Mouse (Mus musculus) lung, postnatal 0 days (tissue): ENCODE measurements at regions not wholly inside any gene's neighbourhood (a gene's known extent, or its start where the extent isn't known, plus 50 kb on each side); places are given as distances from the start of the nearest gene placed in this dataset.

ENCODE experiments used
- CTCF ChIP-seq: IDR thresholded peaks from 2 replicates; pipeline ENCODE4 v1.5.1; 2016; ENCODE audit warnings: antibody characterized with exemption, mild to moderate bottlenecking
- EP300 ChIP-seq: IDR thresholded peaks from 2 replicates; pipeline ENCODE4 v1.6.1; 2016; ENCODE audit warnings: antibody characterized with exemption, mild to moderate bottlenecking, control low read depth

DNA sequence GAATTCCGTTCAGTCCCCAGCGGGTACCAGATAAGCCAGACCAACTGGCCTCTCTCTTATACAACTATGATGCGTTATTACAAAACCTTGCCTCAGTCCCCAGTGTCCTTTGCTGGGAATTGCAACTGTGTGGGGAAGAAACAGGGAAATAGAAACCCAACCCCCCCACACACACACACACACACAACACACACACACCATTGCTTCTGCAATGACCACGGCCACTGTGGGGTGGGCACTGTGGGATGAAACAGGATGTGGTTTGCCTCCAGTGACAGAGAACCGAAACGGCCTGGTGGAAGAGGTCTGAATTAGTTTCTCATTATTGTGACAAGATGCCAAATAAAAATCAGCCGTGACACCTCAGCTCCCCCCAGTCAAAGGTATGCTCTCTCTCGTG, 128.8 kb upstream of the Rybp start:
- no peak; the same call in 1 of the 2 replicates for TF ChIP-seq CTCF
- no peak for TF ChIP-seq EP300
